Mouse (Mus musculus) urinary bladder, postnatal 14 days (tissue): ENCODE results near the gene Slc2a3.
"Not testable (repeated sequence)": the region's sequence is repeated elsewhere in the genome, so short reads cannot be mapped to it uniquely, and the experiment has no call there.

Experiments used
- DNase-seq: peaks from one replicate; pipeline ENCODE4 v3.0.0; 2021; ENCODE audit warnings: low spot score

Slc2a3 gene

DNA sequence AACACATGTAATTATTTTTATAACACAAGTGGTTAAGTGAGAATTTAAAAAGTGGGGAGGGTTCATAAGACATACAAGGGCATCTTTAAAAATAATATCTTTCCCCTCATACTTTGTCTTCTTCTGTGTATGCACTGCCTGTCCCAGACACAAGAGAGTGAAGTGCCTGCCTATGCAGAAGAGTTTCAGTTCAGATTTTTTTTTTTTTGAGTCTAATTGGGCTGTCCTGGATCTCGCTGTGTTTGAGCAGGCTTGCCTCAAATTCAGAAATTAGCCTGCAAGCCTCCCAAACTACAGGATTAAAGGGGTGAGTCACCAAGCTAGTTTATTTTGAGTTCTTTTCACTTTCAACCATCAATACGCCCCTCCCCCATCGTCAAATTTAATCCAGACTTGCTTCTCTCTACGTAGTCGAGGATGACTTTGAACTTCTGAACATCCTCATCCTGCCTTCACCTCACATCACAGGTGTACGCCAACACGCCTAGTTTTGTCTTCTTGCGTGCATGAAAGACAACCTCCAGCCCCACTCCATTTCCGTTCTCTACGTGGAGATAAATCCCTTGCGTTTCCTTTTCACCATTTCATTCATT is 8.7 kb upstream of the Slc2a3 start:
- DNase-seq: peak; percentile 25

DNA sequence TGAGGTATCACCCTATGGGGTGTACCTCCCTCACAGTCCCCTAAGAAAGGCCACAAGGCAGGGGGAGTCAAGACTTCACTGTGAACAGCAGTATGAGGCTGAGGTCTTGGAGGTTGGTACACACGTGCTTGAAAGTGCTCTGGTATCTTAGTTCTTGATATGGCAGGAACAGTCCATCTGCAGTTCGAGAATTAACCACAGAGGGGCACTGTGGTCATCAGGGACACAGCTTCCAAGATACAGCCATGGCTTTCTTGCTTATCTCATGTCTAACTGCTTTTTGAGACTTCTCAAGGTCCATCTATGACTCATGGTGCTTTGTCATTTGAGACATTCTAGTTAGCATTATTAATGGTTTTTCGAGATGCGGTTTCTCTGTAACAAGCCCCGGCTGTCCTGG is 3.0 kb upstream of the Slc2a3 start:
- DNase-seq: peak; percentile 83

GRCm38 (mm10) chr6:122801801-122802514 is 518 bp upstream of the Slc2a3 start:
- no peak for DNase-seq

DNA sequence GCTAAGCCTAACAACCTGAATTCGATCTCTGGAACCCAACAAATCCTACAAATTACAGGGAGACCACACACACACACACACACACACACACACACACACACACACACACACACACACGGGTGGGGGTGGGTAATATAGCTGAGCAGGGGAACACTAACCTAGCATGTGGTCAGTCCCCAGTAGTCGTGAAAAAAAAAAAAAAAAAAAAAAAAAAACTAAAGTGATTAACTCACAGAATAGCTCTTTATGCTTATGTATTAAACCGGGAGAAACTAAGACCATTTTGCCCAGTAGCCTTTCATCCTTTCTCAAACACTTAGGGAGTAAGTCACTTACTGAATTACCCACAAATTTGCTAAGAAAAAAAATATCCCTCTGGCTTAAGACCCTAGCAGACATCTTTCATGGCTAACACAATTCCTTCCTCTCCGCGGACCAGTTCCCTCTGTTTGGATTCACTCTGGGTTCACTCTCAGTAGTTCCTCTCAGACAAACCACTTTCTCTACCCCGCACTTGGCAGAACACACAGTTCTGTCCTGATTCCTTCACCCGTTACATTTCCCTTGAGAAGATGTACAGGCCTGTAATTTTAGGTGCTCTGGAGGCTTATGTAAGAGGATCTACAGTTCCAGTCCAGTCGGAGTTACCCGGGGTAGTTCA is 670 bp downstream of the Slc2a3 start:
- no peak for DNase-seq

DNA sequence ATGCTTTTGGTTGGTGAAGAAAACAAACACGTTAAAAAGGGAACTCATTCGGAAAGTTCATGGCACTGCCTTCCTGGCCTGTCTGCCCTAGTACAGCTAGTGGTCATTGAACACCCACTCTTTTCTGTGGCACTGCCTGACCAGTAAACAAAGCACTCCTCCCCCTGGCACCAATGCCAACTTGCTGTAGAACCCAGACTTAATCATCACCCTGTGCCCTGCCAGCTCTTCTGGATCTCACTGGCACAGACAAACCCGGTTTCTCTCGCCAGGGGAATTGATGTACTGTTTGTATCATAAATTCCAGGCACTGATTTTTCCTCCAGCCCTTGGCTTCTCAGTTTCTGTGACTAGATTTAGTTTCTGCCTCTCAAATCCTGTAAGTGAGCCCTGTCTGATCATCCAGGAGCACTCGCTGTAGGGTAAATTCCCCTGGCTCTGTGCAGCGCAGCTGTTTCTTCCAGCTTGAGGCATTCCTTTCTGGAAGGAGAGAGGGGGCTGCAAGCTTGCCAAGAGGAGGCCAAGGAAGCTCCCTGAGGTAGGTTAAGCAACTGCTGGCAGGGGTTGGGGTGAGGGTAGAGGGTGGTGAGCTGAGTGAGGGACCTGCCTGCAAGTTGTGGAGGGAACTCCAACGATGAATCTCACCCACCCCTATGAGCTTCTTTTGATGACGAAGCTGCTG is 6.0 kb downstream of the Slc2a3 start:
- DNase-seq: peak; percentile 9

DNA sequence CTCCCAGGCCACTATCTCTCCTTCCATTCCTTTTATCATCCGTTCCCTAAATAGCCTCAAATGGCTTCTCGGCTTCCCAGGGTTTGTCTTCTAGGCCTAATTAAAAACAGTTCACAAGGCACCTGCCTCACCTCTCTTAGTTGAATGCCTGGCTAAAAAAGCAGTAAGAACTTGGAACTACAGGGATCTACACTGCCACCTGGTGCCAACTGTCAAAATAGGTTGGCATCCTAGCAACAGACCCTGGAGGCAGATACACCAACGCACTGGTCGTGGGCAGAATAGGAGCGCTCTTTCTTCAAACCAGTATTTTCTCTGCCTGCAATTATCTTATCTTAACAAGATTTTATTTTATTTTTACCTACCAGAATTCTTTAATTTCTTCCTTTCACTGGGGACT is 15.2 kb downstream of the Slc2a3 start:
- DNase-seq: peak; percentile 58

DNA sequence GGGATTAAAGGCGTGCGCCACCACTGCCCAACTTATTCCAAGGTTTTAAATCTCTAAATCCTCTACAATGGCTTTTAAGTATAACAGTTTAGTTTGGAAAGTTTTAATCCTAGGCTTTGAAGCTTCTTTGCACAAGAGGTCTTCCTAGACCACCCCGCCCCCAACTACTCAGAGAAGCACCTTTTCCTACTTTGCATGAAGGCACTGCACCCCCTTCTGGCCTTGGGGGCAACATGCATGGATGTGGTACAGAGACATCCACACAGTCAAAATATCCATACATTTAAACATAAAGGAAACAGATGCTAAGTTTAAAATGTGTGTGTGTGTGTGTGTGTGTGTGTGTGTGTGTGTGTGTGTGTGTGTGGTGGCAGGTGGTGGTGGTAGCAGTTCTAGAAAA is 16.6 kb downstream of the Slc2a3 start:
- no peak for DNase-seq

DNA sequence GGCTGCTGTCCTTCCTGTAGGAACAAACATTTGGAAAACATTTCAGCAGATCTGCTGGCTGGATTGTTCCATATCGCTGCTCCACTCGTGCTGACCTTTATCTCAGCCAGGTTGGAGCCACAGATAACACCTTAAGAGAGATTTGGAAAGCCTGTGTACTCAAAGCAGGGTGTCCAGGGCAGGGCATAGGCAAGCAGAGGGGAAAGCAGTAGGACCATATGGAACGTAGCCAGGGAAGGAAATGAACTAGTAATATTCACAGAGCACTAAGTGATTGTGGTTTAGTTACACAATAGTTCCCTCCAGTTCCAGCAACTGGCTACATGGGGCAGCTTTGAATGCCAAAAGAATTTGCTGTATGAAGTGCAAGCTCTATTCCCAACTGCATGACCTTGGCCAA is 19.3 kb downstream of the Slc2a3 start:
- no peak for DNase-seq

- peak; percentile 10 for DNase-seq
These were observed 20.3 kb downstream of the Slc2a3 start for GRCm38 (mm10) chr6:122781167-122781566.

DNA sequence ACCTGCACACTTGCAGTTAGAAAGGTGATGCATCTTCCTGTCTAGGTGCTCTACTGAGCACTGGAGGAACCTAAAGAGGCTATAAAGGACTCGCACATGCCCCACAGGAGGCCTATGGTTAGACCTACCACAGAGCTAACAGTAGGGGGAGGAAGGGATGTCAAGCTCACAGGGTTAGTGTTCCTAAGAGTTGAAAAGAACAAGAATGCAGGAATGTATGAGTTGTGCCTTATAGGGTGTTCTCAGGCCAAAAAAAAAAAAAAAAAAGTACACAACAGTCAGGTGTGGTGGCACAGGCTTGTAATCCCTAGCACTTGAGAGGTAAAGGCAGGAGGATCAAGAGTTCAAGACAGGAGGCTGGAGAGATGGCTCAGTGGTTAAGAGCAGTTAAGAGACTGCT is 21.5 kb downstream of the Slc2a3 start:
- DNase-seq: no peak

GRCm38 (mm10) chr6:122776040-122776439 is 25.4 kb downstream of the Slc2a3 start:
- DNase-seq: no peak

DNA sequence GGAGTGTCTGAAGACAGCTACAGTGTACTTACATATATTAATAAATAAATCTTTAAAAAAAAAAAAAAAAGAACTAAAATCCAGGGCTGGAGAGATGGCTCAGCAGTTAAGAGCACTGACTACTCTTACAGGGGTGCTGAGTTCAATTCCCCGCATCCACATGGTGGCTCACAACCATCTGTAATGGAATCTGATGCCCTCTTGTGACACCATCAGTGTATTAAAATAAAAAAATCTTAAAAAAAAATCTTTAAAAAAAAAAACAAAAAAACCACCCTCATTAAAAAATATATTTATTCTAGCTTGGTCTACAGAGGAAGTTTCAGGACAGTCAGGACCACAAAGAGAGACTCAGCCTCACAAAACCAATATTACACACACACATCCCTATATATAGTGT is 27.1 kb downstream of the Slc2a3 start:
- DNase-seq: no peak

DNA sequence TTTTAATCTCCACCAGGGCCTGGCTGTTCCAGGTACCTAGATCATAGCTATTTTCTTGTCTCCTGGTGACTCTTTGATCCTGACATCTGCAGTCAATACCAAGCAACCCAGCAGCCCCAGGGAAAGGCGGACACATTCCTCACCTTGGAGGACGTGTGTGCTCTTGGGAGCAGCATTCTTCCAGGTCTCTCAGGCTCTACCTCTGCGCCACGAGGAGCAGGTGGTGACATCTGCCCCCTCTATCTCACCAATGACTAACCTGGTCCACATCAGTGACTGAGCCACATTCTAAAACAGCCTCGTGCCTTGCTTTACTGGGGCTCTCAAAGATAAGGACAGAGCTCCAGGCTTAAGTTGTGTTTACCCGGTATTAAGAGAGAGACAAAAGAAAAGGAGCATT is 28.7 kb downstream of the Slc2a3 start:
- DNase-seq: no peak

DNA sequence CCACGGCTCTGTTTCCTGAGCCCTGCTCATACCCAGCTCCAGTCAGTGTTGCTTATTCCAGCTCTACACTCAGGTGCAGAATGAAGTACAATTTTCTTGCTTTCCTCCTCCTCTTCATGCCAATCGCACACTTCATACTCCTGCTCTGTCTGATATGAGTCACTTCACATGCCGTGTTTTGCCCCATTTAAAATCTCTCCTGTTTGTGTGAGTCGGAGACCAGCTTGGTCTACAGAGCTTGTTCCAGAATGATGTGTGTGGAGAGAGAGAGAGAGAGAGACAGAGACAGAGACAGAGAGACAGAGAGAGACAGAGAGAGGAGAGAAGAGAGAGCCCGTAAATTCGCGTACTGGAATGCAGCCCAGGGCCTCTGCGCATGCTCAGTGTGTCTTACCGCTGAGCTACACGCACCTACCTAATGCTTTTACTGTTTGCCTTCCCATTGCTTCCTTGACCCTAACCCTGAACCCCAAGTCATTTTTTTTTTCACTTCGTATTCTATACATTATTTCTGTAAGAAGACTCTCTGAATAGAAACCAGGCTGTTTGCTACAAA is 30.6 kb downstream of the Slc2a3 start:
- DNase-seq: no peak

- no peak for DNase-seq
These were observed 31.4 kb downstream of the Slc2a3 start for GRCm38 (mm10) chr6:122769771-122770759.

GRCm38 (mm10) chr6:122768256-122768655 is 33.2 kb downstream of the Slc2a3 start:
- DNase-seq: no peak

DNA sequence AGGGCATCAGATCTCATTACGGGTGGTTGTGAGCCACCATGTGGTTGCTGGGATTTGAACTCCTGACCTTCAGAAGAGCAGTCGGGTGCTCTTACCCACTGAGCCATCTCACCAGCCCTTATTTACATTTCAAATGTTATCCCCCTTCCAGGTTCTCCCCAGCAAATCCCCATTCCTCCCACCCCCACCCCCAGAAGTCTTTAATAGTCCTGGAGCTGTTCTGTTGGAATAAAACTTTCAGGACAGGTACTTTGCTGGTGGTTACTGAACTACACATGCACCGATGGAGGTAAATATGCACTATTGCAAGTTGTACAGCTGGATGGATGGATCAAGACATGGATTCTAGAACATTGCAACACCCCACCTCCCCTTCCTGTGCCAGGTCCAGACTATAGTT is 34.4 kb downstream of the Slc2a3 start:
- DNase-seq: not testable (repeated sequence)

DNA sequence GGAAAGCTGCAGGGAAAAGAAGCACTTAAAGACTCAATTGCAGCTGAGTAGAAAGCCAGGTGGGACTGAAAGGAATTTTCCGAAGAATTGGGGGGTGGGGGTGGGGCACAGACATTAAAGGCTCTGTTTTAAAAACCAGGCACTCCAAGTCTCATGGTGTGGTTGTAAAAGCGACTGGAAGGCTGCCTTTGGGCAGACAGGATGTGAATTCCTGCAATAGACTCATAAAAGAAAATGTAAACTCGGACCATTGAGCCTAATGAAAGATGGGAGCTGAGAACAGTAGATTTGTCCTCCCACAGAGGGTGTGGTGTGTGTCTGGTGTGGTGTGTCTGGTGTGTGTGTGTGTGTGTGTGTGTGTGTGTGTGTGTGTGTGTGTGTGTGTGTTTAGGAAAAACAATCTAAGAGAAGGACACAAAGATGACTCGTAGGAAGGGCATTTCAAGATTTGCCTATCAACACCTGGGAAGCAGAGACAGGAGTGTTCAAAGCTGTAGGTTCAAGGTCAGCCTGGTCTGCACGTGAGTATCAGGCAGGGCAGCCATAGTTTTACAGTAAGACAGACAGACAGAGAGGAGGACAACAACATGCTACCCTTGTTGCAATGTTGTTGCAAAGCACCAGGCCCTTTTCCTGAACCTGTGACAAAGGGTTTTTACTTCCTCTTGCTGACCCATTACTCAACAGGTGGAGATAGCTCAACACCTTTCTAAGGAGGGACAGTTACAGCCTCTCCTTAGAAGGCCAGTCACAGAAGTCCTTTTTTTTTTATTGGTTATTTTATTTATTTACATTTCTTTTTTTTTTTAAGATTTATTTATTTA is 35.1 kb downstream of the Slc2a3 start:
- no peak for DNase-seq

DNA sequence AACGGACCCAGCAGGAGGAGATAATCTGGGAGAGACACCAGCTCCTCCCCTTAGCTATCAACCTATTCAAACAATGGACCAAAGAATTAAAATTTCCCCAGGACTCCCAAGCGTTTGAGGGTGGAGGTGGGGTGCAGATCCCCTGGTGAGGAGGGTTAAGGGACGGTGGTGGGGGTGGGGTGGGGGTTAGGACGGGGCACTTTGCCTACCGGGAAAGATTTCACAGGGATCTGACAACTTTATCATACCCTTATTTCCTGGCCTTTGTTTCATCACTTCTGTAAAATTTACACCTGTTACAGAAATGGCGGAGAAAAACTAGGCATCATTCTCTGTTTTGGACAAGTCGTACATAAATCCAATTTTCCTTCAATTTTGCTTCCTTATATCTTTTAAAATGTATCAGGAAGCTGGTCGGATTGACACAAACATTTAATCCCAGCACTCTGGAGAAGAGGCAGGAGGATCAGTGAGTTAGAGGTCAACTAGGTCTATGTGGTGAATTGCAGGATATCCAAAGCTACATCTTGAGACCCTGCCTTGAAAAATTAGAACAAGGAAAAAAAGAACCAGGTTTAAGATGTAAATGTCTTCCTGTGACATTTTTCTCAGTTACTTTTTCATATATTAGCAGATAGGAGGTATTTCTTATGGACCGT is 36.0 kb downstream of the Slc2a3 start:
- no peak for DNase-seq
